Mouse (Mus musculus) left cerebral cortex, postnatal 14 days (tissue): ENCODE measurements at regions not wholly inside any gene's neighbourhood (a gene's known extent, or its start where the extent isn't known, plus 50 kb on each side); places are given as distances from the start of the nearest gene placed in this dataset.

Source experiments
- DNase-seq, 2 experiments: peaks; one replicate each; pipeline ENCODE4 v3.0.0; 2021 to 2022; ENCODE audit warnings: low spot score in 2 of 2, mixed read lengths in 1 of 2
- intact Hi-C: fragments of 180-260 bp; cut with DNase I; formaldehyde crosslinking; loops from one replicate; pipeline ENCODE4 v1.15.1; 2025

GRCm38 (mm10) chr1:89287136-89287795, 167.3 kb upstream of the Agap1 start:
- no peak for DNase-seq
- intact Hi-C loops: no loop called here

GRCm38 (mm10) chr1:89288001-89288400, 166.6 kb upstream of the Agap1 start:
- intact Hi-C loops: no loop called here
- DNase-seq: no peak

DNA sequence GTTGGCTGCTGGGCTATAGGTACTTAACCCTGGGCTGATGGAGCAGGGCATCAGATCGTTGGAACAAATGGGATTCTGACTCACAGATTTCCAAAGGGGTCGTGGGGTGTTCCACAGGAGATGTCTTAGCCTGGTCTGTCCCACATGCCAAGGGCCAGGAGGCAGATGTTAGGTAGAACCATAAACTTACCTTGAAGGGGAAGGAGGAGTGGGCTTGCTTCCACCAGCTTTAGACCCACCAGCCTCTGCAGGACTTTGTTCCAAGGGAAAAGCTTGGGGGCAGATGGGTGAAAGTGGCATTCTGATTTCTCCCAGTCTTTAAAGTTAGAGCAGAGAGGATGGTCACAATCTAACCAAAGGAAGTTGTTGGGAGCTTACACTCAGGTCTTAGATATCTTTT, 165.7 kb upstream of the Agap1 start:
- DNase-seq: no peak
- intact Hi-C loops: no loop called here

DNA sequence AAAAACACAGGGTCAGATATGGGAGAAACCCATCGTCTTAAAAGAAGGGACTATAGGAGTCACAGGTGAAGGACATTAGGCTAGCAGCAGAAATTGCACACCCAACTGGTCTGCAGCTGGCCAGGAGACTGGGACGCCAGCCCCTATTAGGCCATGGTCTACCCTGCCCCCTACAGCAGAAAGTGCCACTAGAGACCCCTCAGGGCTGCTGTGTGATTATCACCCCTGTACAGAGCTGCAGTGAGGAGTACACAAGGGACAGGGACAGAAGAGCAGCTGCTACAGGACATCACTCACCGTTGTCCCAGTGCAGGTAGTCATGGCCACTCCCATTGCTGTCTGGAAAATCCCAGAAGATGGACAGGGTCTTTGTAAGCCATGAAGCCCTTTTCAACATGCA, 157.9 kb upstream of the Agap1 start:
- intact Hi-C loops: no loop called here
- DNase-seq: no peak

DNA sequence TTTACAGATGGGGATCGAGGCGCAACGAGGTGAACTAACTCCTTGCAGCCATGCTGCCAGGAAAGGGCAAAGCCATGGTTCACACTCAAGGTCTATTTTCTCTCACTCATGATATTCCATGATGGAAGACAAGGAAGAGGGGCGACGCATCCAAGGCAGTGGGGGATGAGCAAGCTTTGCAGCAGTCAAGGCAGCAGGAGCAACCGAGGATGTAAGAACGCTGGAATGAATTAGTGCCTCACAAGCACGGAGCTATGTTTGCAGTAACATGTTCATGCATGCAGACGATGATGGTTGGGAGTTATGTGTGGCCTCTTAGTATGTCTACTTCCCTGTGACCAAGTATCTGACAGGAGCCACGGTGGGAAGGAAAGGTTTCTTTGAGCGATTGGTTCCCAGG, 156.8 kb upstream of the Agap1 start:
- intact Hi-C loops: no loop called here
- no peak for DNase-seq

DNA sequence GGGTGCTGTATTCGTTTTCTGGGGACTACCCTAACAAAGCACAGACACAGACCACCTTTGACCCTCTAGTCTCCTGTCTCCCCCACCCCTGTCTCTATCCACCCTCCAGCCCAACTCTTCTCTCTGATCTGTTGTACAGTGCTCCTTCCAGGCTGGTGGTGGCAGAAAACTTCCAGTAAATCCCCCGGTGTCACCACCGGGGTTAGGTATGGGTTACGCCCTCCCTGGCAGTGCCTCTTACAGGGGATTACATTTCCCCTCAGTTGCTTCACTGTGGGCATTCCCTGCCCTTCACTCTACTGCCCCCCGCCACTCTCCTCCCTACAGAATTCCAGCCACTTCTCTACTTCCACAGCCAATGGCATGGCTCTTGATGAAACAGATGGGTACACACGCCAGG, 153.5 kb upstream of the Agap1 start:
- intact Hi-C loops: no loop called here
- DNase-seq: no peak

GRCm38 (mm10) chr1:89302368-89302951, 152.1 kb upstream of the Agap1 start:
- DNase-seq: peak; percentile 62 to 87
- intact Hi-C loops: no loop called here

DNA sequence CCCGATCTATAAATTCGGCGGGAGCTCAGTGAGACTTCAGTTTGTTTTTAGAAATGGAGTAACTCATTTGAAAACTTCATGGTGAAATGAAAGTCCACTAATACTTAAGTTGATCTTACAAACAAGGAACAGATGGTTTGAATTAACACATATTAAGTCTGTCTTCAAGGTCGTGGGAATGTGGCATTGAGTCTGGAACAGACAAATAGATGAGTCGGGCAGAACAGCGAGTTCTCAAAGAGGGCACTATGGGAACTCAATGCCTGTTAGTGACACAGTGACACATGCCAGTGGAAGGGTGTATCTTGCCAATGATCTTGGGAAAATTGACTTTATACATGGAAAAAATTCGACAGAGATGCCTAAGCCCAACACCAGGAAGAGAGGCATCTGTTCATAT, 149.4 kb upstream of the Agap1 start:
- intact Hi-C loops: no loop called here

DNA sequence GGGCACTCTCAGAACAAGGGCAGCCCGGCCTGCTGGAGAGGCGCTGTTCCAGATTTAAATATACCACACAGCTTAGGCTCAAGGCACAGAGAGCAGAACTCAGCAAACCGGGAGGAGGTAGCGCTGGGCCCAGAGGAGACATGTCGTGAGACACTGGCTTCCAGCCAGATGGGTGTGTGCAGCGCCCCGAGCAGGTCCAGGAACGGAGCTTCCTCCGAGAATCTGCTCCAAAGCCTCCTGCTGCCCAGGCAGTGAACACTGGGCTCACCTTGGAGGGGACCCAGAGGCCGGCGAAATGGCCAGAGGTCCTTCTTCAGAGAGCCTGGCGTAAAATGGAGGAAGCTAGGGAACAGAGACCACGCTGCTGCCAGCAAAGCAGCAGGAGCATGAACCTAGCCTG, 145.8 kb upstream of the Agap1 start:
- DNase-seq: peak; percentile 15 to 18
- intact Hi-C loops: no loop called here

More for the DNA sequence above, 149.4 kb upstream of the Agap1 start:
- no peak for DNase-seq

GRCm38 (mm10) chr1:89313064-89313463, 141.5 kb upstream of the Agap1 start:
- intact Hi-C loops: no loop called here
- DNase-seq: peak; percentile 21 to 42

GRCm38 (mm10) chr1:89317897-89318296, 136.7 kb upstream of the Agap1 start:
- no peak for DNase-seq
- intact Hi-C loops: no loop called here

DNA sequence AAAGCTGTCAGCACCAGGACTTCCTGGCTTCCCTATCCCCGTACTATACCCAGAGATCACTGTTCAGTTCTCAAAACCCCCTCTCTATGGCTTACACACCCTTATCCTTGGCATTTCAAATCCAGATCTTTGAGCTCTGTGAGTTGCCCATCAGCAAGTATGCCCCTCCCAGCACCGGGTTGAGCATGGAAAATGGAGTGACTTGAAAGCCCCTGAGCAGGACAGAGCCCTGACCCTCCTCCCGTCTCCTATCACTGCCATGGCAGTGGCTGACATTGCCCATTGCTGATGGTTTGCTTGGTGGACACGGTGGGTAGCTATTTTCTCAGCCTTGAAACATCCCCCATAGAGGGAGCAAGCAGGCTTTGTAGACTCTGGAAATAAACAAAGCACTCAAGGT, 135.9 kb upstream of the Agap1 start:
- intact Hi-C loops: no loop called here
- DNase-seq: no peak

GRCm38 (mm10) chr1:89322621-89323020, 132.0 kb upstream of the Agap1 start:
- DNase-seq: no peak
- intact Hi-C loops: loop anchor here (10.0 kb wide), 1 partner anchor 202 kb away; no protein-coding TSS in a partner anchor

DNA sequence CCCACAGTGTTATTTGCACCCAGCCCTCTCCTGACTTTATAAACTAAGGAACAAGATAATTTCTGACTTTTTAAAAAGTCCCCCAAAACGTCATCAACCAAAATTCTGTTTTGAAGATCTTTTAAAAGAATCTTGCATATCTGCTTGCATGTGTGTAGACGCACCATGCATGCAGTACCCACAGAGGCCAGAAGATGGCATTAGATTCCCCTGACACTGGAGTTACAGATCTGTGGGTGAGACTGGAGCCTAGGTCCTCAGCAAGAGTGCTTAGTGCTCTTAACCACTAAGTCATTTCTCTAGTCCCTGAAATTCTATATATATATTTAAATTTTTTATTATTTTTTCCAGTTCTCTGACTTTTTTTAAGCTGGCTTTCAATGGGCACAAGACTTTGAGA, 131.5 kb upstream of the Agap1 start:
- DNase-seq: peak; percentile 45
- intact Hi-C loops: loop anchor here (10.0 kb wide), 1 partner anchor 202 kb away; no protein-coding TSS in a partner anchor

- no peak for DNase-seq
- intact Hi-C loops: no loop called here
These were observed 123.3 kb upstream of the Agap1 start for GRCm38 (mm10) chr1:89331352-89331751.

DNA sequence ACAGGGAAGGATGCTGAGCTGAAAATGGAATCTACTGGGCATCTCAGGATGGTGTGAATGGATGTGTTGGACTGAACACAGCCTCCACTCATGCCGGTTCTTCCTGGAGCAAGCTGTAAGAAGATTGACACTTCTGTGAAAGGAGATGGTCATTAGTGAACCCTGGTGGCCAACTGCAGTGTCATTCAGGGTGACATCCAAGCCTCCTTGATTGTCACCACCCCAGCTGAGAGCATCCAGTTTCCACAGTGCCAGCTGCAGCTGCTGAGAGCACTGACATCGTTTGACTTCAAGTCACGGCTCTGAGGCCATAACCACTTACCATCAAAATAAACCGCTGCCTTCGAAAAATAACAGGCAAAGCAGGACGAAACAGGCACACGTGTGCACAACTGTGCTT, 121.9 kb upstream of the Agap1 start:
- no peak for DNase-seq
- intact Hi-C loops: no loop called here

DNA sequence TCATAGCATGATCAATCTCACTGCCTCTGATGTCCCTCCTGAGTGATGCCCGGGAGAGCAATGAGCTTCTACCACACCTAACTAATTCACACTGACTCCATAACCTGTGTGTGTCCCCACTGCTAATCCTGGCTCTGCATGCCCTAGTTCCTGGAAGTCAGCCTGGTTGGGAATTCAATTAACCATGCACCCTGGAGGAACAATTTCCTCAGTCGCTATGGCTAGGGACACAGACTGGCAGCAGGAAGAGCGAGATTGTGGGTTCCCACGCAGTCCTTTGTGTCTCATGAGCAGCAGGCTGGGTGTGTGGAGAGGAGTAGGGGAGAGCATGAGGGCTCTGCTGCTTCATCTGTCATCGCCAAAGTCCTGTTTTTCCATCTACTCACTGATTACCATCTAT, 116.7 kb upstream of the Agap1 start:
- no peak for DNase-seq
- intact Hi-C loops: no loop called here

DNA sequence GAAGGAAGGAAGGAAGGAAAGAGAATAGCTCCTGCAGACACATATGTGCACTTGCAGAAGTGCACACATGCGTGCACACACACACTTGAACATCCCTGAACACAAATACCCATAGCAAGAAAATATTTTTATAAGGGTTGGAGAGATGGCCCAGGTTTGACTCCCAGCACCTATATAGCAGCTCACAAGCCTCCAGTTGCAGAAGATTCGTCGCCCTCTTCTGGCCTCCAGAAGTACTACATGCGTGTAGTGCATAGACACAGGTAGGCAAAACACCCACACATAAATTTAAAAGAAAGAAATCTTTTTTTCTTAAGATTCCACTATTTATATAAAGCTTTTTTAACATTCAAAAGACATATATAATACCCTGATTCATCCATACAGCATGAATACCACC, 111.8 kb upstream of the Agap1 start:
- no peak for DNase-seq
- intact Hi-C loops: no loop called here

DNA sequence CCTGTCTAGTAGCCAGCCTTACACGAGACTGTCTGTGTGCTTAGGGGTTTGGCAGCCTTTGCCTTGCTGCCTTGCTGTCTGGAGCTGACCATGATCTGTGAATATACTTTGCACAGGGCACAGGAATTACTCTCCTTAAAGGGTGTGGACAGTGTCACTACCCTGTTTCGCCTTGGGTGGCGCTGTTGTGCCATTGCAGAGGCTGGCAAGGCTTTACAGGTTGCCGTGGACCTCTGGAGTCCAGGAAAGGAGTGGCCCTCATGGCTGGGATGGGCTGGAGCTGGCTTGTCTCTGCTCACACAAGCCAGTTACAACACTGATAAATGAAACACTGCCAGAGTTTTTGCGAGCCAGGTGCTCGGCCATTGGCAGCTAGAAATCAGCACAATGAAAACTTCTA, 110.1 kb upstream of the Agap1 start:
- DNase-seq: no peak
- intact Hi-C loops: no loop called here

- intact Hi-C loops: no loop called here
- no peak for DNase-seq
These were observed 107.3 kb upstream of the Agap1 start for GRCm38 (mm10) chr1:89347341-89347740.

DNA sequence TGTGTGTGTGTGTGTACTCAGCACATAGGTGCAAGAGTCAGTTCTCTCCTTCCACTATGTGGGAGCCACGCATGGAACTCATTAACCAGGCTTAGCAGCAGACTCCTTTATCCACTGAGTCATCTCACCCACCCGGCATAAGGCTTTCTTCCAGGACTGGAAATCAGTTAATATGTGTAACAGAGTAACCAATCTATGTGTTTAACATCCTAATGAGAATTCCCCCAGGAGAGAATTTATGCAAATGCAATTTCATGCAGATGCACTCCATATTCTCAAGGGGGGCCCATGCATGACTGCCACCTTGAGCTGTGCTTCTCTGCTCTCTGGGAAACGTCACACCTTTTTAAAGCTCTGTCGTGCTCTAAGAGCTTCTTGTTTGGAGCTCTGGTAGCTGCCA, 101.7 kb upstream of the Agap1 start:
- DNase-seq: no peak
- intact Hi-C loops: no loop called here

DNA sequence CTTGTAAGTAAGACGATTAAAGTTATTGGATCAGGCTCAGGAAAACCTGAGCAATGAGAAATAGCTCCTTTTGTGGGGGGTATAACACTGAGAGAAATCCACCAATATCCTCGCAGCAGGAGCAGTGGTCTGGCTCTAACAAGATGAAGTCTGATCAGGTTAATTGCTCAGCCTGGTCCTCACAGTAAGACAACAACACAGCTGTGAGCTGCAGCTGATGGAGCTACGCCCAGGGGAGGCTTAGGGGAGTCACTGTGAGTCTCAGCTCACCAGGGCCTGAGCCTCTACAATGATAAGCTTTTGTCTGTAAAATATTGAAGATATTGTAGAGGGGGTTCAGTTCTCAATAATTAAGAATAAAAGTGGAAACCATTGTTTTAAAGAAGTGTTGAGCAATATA, 95.3 kb upstream of the Agap1 start:
- intact Hi-C loops: no loop called here
- no peak for DNase-seq
